Mouse (Mus musculus) spleen, adult 18-20 months (tissue): ENCODE data around the gene Cyp4a12b.
A peak's percentile ranks its signal among the peaks of the same experiment; 100 is the strongest.
"Not testable (repeated sequence)": the region's sequence is repeated elsewhere in the genome, so short reads cannot be mapped to it uniquely, and the experiment has no call there.

Experiments
- DNase-seq, 2 experiments: peaks; one replicate each; pipeline ENCODE4 v3.0.0; 2022; ENCODE audit warnings: mixed read lengths in 2 of 2

Gene Cyp4a12b

GRCm38 (mm10) chr4:115411324-115411723, at the start of gene Cyp4a12b:
Cyp4a12b (plus strand) TSS chr4:115411624.
- DNase-seq, result not testable (repeated sequence)

DNA sequence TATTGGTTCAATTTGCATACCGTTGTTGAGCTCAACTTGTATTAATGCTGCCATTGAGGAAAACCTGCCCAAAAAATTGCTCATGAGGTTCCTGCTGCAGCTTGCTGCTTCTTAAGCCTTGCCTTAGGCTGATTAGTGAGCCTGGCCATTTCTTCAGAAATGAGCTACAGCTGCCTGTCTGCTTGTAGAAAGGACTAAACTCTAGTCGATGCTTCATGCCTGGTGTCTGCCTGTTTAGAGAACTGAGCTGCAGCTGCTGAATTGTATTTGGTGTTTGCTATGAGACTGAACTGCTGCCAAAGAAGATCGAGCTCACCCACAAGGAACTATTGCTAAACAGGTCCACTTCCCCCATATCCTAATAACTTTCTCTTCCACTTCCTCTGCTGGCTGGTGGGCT, 45.8 kb upstream of the Cyp4a12b start:
- not testable (repeated sequence) for DNase-seq

DNA sequence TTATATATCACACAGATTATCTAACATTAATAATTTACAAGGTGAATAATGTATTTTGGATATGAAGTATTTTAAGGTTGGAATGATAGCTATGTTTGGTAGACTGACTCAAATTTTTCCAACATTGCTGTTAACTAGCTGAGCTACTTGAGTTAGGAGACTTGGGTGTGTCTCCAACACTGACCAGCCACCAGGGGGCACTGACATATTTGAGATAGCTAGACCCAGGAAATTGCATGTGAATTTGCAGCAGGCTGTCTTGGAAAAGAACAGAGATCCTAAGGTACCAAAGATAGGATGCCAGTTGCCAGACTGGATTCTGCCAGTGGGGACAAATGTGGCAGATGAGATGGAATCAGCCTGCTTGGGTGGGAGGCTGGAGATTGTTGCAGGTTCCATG, 43.4 kb upstream of the Cyp4a12b start:
- not testable (repeated sequence) for DNase-seq

DNA sequence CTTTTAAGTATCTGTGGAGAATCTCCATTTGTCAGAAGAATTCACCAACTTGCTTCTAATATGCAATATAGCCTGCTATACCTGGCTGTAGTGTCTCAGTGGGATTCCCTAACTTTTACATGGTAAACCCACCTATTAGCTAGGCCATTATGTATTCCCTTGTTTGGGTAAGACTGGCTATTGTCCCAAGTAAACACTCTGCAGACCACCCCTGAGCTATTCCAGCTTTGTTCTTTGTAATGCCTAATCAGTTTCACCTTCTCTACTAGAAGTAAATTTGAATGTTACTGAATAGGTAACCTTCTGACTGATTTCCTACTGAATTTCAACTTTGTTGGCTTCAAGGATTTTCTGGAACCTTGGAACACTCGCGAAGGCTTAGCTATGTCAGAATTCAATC, 15.2 kb upstream of the Cyp4a12b start:
- DNase-seq, result not testable (repeated sequence)

DNA sequence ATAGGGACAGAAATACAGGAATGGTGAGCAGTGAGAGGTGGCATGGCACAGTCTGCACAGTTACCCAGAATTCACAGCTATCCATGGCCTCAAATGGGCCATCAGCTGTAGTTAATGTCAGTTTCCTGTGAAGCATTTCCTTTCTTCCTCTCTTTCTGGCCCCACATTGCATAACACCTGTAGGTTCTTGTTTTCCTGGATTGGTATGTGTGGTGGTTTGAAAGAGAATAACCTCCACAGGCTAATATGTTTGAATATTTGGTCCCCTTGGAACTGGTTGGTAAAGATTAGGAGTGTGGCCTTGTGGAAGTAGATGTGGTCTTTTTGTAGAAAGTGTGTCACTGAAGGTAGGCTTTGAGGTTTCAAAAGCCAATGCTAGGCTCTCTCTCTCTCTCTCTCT, 14.5 kb upstream of the Cyp4a12b start:
- DNase-seq, result not testable (repeated sequence)

- no peak for DNase-seq
These were observed 39.2 kb downstream of the Cyp4a12b start for GRCm38 (mm10) chr4:115450577-115451137.

- no peak for DNase-seq
These were observed 40.9 kb downstream of the Cyp4a12b start, which contains the start of gene Cyp4a30b for GRCm38 (mm10) chr4:115452304-115452703. Cyp4a30b (plus strand) TSS chr4:115452604.

DNA sequence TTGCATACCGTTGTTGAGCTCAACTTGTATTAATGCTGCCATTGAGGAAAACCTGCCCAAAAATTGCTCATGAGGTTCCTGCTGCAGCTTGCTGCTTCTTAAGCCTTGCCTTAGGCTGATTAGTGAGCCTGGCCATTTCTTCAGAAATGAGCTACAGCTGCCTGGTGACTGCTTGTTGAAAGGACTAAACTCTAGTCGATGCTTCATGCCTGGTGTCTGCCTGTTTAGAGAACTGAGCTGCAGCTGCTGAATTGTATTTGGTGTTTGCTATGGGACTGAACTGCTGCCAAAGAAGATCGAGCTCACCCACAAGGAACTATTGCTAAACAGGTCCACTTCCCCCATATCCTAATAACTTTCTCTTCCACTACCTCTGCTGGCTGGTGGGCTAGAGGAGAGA, 62.2 kb downstream of the Cyp4a12b start:
- DNase-seq, result not testable (repeated sequence)

GRCm38 (mm10) chr4:115476051-115476450, 64.6 kb downstream of the Cyp4a12b start:
- peak in 1 of 2 experiments; percentile 2 for DNase-seq

DNA sequence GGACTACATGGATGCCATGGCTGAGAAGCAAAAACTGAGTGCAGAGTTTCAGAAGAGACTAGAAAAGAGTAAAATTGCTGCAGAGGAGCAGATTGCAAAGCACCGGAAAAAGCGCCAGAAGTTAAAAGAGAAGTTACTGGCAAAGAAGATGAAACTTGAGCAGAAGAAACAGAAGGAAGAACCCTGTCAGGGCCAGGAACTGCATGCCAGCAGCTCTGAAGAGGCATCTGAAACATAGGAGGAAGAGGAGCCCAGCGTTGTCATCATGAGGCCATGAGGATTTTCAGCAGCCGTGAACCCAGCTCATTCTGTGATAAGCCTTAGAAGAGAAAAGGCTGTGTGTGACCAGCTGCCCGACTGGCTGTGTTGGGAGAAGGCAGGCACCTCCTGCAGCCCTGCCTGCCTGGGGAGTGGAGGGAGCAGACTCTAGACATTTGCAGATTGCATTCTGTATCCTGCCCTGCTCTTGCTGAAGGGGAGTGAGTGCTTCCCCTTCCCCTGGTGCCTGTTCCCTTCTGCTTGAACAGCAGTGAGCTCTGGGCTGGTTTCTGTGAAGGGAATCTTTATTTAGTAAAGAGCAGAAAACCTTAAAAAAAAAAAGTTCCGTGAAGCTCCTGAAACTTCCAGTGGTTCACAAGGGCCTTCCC, 69.7 kb downstream of the Cyp4a12b start:
- no peak for DNase-seq
